Mouse (Mus musculus) cerebellum, adult 11-12 months (tissue): Measurements from ENCODE around the gene Gm20911.
"Not testable (repeated sequence)": the region's sequence is repeated elsewhere in the genome, so short reads cannot be mapped to it uniquely, and the experiment has no call there.

Experiments
- DNase-seq: peaks from one replicate; pipeline ENCODE4 v3.0.0; 2022

Gene Gm20911

DNA sequence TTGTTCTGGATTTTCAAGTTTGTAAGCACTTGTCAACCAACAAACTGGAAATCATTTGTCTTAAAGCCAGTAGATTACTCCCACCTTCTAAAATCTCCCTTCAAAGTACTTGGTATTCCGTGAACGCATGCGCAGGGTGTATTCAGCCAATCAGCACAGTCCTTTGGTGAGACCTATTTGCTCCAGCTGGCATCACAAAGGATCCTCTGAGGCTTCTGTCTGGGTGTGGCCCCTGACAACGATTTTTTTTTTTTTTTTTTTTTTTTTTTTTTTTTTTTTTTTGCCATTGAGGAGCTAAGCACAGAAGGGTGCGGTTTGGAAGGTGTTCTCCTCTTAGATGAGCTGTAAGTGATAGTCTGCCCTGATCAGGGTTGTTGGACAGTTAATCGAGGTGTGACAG lies at the start of gene Gm20911:
Gene Gm20911, plus strand, starts transcription at position 301 of the 400 bp plus-strand sequence.
- DNase-seq = not testable (repeated sequence)
